Mouse (Mus musculus) cerebellum, adult 2 months (tissue): ENCODE results near the gene Syngr3.
"Not testable (repeated sequence)": the region's sequence is repeated elsewhere in the genome, so short reads cannot be mapped to it uniquely, and the experiment has no call there.

ENCODE experiments used
- CTCF ChIP-seq: fragments of 200-500 bp; IDR thresholded peaks from 2 replicates; pipeline ENCODE4 v1.5.1; 2011; ENCODE audit warnings: low read depth, mild to moderate bottlenecking, control low read depth, low read length, moderate library complexity, borderline replicate concordance; ENCODE audit not compliant: insufficient read depth
- POLR2A ChIP-seq: fragments of 200-500 bp; IDR thresholded peaks from 2 replicates; pipeline ENCODE4 v1.6.1; 2011; ENCODE audit warnings: low read length, control low read depth, borderline replicate concordance; ENCODE audit not compliant: insufficient read depth

DNA sequence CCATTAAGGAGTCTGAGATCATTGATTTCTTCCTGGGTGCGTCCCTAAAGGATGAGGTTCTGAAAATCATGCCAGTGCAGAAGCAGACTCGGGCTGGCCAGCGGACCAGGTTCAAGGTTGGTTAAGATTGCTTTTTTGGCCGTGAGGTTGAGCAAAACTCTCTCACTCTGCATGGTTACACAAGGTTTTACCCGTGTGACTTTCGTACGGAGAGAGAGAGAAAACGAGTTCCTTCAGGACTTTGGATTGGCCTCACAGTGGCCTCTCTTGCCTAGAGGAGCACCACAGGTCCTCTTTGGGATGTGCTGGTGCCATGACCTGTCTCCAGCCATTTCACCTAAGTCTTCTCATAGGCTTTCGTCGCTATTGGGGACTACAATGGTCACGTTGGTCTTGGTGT lies 30.9 kb upstream of the Syngr3 start:
- not testable (repeated sequence) for TF ChIP-seq CTCF, POLR2A
